Mouse (Mus musculus) kidney, adult 2 months (tissue): ENCODE data around the gene Isy1. TPM values are rescaled to one million over a fixed set of nuclear protein-coding genes. Genes with fewer than 3 reads are reported as not detected.
A peak's percentile ranks its signal among the peaks of the same experiment; 100 is the strongest.

Experiments
- DNase-seq: peaks from one replicate; pipeline ENCODE4 v3.0.0; 2021
- H3K27ac ChIP-seq: fragments of 200-500 bp; 2 replicates; pipeline ENCODE4 v1.5.1; 2012; ENCODE audit warnings: low read depth, low read length, control low read depth, inconsistent platforms; ENCODE audit not compliant: insufficient read depth
- H3K27me3 ChIP-seq: fragments of 200-500 bp; replicated peaks from 2 replicates; pipeline ENCODE4 v1.6.1; 2012; ENCODE audit warnings: mild to moderate bottlenecking, moderate library complexity, low read length, inconsistent platforms; ENCODE audit not compliant: control insufficient read depth, insufficient read depth
- H3K36me3 ChIP-seq: fragments of 200-500 bp; 2 replicates; pipeline ENCODE4 v1.6.1; 2012; ENCODE audit warnings: mild to moderate bottlenecking, moderate library complexity, low read length, inconsistent platforms; ENCODE audit not compliant: control insufficient read depth, insufficient read depth
- H3K4me1 ChIP-seq: fragments of 200-500 bp; 2 replicates; pipeline ENCODE4 v1.6.1; 2011; ENCODE audit warnings: low read length; ENCODE audit not compliant: control insufficient read depth, insufficient read depth
- H3K4me3 ChIP-seq: fragments of 200-500 bp; 2 replicates; pipeline ENCODE4 v1.5.1; 2011; ENCODE audit warnings: mild to moderate bottlenecking, low read depth, low read length, control low read depth; ENCODE audit not compliant: insufficient read depth
- CTCF ChIP-seq: fragments of 200-500 bp; conservative IDR thresholded peaks from 2 replicates; pipeline ENCODE4 v1.5.1; 2011; ENCODE audit warnings: low read depth, mild to moderate bottlenecking, control low read depth, low read length, moderate library complexity, mixed read lengths; ENCODE audit not compliant: insufficient read depth, insufficient read length
- POLR2A ChIP-seq: fragments of 200-500 bp; IDR thresholded peaks from one replicate; pipeline ENCODE4 v1.6.1; 2011; ENCODE audit warnings: low read depth, low read length, control low read depth
- WGBS: fragments of 180-500 bp; shearing (Covaris S2); methylation state at CpG from one replicate; pipeline ENCODE4 v1.1.7; 2018; 5-methylcytosine and 5-hydroxymethylcytosine counted together
- polyA plus RNA-seq: library from polyadenylated mRNA; depleted of rRNA; stranded (reverse); fragments of >200 nt; gene quantifications from 2 replicates; pipeline ENCODE4 v1.2.3, GENCODE M21; 2012

Gene Isy1
- polyA plus RNA-seq, 1 experiment: 14.1 TPM

- Histone ChIP-seq H3K27me3 (no peaks in the 10 kb centered on the region), H3K4me3 (peak overlapping the region; percentile 61), H3K27ac (peak overlapping the region; percentile 83), H3K4me1 (peaks cover 16% of the 10 kb centered on the region), H3K36me3 (no peaks in the 10 kb centered on the region)
- 18% methylated on average over 6 of the region's 6 CpGs for WGBS
- TF ChIP-seq CTCF: no peak
- no peak for TF ChIP-seq POLR2A
- no peak for DNase-seq
Measured at GRCm38 (mm10) chr6:87810311-87810710, 28.3 kb downstream of the Isy1 start.

DNA sequence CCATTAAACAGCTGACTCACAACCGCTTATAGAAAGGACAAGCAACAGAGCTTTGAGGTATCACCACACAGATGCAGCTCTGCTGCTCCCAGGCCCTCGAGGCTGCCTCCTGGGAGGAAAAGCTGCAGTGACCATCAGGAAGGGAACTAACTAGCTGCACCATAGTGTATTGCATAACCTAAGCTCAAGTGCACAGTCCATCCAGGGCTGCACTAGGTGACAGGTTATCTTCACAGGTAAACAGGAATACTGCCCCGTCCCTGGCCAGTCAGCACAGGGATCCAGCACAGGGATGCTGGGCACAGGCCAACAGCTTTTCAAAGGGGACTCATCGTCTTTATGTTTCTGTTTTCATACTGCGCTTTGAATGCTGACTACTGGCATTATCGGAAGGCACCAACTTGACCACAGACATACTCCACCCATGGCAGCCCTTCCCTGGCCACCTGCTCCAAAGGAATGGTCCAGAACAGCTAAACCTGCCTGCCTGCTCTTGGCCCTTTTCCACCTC, 28.9 kb downstream of the Isy1 start:
- Histone ChIP-seq H3K27ac (no peak overlapping the region), H3K4me1 (peaks cover 16% of the 10 kb centered on the region), H3K36me3 (no peaks in the 10 kb centered on the region), H3K27me3 (no peaks in the 10 kb centered on the region), H3K4me3 (no peak overlapping the region)
- TF ChIP-seq POLR2A (no peak), CTCF (no peak)
- 54% methylated on average over 6 of the region's 6 CpGs for WGBS
- DNase-seq: peak; percentile 49

GRCm38 (mm10) chr6:87809144-87809543, 29.5 kb downstream of the Isy1 start:
- H3K27me3 ChIP-seq: no peaks in the 10 kb centered on the region
- WGBS: 85% methylated on average over 2 of the region's 2 CpGs
- no peak overlapping the region for H3K27ac ChIP-seq
- TF ChIP-seq CTCF (no peak), POLR2A (no peak)
- DNase-seq: no peak
- no peak overlapping the region for H3K4me3 ChIP-seq
- peaks cover 16% of the 10 kb centered on the region for H3K4me1 ChIP-seq
- H3K36me3 ChIP-seq: no peaks in the 10 kb centered on the region

DNA sequence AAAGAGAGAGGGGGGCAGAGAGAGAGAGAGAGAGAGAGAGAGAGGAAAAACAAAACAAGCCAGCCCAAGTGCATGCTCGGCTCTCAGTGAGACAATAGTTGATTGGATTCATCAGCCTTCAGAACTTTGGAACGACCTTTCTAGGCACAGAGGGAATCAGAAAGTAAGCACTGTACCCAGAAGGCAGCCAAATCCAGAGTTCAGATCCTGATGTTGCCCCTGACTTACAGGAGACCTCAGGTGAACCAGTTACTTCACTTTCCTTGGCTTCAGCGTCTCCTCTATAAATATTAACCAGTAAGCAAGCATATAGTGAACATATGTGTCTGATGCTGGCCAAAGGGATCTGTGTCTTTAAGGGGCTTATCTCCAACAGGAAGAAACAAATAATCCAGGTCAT, 30.1 kb downstream of the Isy1 start:
- no peaks in the 10 kb centered on the region for H3K27me3 ChIP-seq
- H3K36me3 ChIP-seq: no peaks in the 10 kb centered on the region
- peak overlapping the region; percentile 2; the same call in 1 of the 2 replicates for H3K27ac ChIP-seq
- peak; percentile 60 for DNase-seq
- 37% methylated on average over 3 of the region's 3 CpGs for WGBS
- peaks cover 16% of the 10 kb centered on the region for H3K4me1 ChIP-seq
- TF ChIP-seq CTCF (no peak), POLR2A (no peak)
- H3K4me3 ChIP-seq: no peak overlapping the region

- DNase-seq: no peak
- Histone ChIP-seq H3K27ac (peak overlapping the region; percentile 2; the same call in 1 of the 2 replicates), H3K4me3 (no peak overlapping the region), H3K27me3 (no peaks in the 10 kb centered on the region), H3K4me1 (peaks cover 16% of the 10 kb centered on the region), H3K36me3 (no peaks in the 10 kb centered on the region)
- TF ChIP-seq POLR2A: no peak
- no peak for TF ChIP-seq CTCF
- WGBS: 67% methylated on average over 4 of the region's 4 CpGs
Measured at GRCm38 (mm10) chr6:87807735-87808440, 30.7 kb downstream of the Isy1 start.

- 31% methylated on average over 2 of the region's 2 CpGs for WGBS
- peak overlapping the region; percentile 33 for H3K27ac ChIP-seq
Measured at GRCm38 (mm10) chr6:87806857-87807256, 31.7 kb downstream of the Isy1 start.

DNA sequence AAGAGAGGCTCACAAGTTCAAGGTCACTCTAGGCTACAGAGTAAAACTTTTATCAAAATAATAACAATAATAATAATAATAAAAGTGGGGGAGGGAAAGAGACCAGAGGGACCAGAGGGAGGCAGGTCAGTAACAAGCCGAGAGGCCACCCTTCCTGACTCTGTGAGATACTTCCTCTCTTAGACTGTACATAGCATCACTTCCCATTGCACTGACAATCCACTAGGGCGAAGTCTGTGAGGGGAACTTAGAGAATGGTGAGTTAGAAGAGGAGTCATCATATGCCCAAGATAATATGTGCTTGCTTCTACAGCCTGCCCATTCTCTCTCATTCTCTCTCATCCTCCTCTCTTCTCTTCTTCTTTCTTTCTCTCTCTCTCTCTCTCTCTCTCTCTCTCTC, 32.6 kb downstream of the Isy1 start:
- H3K27ac ChIP-seq: no peak overlapping the region
- TF ChIP-seq CTCF (no peak), POLR2A (no peak)
- DNase-seq: no peak
- peaks cover 14% of the 10 kb centered on the region for H3K4me1 ChIP-seq
- H3K4me3 ChIP-seq: no peak overlapping the region
- H3K36me3 ChIP-seq: no peaks in the 10 kb centered on the region
- WGBS: 58% methylated on average over 2 of the region's 2 CpGs
- H3K27me3 ChIP-seq: no peaks in the 10 kb centered on the region

More at GRCm38 (mm10) chr6:87806857-87807256, 31.7 kb downstream of the Isy1 start:
- Histone ChIP-seq H3K36me3 (no peaks in the 10 kb centered on the region), H3K4me3 (no peak overlapping the region), H3K4me1 (peaks cover 14% of the 10 kb centered on the region), H3K27me3 (no peaks in the 10 kb centered on the region)
- TF ChIP-seq CTCF (no peak; the same call in 1 of the 2 replicates), POLR2A (no peak)
- no peak for DNase-seq
